Mouse (Mus musculus): ENCODE data around the gene Grasp.

Grasp gene

DNA sequence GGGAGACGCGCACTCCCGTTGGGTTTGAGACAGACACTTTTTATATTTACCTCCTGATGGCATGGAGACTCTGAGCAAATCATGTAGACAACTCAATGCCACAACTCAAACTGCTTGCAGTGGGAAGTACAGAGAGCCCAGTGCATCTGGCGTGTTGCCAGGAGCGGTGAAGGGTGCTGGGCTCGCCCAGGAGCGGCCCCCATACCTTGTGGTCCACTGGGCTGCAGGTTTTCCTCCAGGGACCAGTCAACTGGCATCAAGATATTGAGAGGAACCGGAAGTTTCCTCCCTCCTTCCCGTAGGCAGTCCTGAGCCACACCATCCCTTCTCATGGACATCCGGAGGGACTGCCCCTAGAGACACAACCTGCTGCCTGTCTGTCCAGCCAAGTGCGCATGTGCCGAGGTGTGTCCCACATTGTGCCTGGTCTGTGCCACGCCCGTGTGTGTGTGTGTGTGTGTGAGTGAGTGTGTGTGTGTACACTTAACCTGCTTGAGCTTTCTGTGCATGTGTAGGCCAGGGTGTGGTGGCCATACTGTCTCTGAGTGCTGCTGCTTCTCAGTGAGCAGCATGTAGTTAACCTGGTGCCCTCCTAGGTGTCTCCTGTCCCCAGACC is 12.9 kb upstream of the Grasp start:
- Histone ChIP-seq H3K27me3 (ENCODE audit: insufficient read depth, low read length) (no peaks in the 10 kb centered on the region), H3K9me3 (ENCODE audit: low read length) (no peaks in the 10 kb centered on the region), H3K36me3 (ENCODE audit: insufficient read depth, low read length) (peaks cover 82% of the 10 kb centered on the region), H3K4me1 (replicated peaks; ENCODE audit: low read depth, low read length) (peaks cover 25% of the 10 kb centered on the region), H3K4me3 (replicated peaks; ENCODE audit: low read length) (no peak overlapping the region)
- TF ChIP-seq POU5F1 (IDR thresholded peaks at IDR 0.05; ENCODE audit: borderline replicate concordance, low read length) (no peak), NANOG (IDR thresholded peaks at IDR 0.05; ENCODE audit: borderline replicate concordance, low read length) (no peak), CTCF (conservative IDR thresholded peaks at IDR 0.05; ENCODE audit: low read length) (no peak)

DNA sequence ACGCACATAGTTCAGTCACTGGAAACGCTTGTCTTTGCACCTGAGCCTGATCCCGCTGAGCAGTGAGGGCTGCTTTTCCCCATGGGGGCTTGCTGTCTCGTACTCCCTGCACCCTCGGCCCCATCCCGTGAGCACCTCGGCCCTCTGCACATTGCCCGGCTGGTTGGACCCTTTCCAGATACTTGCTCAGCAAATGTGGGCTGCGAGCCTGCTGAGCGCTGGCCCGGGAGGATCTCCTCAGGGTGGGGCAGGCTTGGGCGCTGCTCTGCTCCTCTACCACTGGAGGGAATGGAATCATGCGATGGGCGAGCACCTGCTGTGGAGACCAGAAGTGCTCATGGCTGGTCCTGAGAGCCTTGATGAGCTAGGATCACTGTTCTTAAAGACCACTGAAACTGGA is 11.6 kb upstream of the Grasp start:
- no peaks in the 10 kb centered on the region for H3K27me3 ChIP-seq (ENCODE audit: insufficient read depth, low read length)
- H3K36me3 ChIP-seq (ENCODE audit: insufficient read depth, low read length): peaks cover 69% of the 10 kb centered on the region
- H3K4me3 ChIP-seq (replicated peaks; ENCODE audit: low read length): no peak overlapping the region
- H3K9me3 ChIP-seq (ENCODE audit: low read length): no peaks in the 10 kb centered on the region
- TF ChIP-seq CTCF (conservative IDR thresholded peaks at IDR 0.05; ENCODE audit: low read length): no peak
- no peak for TF ChIP-seq POU5F1 (IDR thresholded peaks at IDR 0.05; ENCODE audit: borderline replicate concordance, low read length)
- TF ChIP-seq NANOG (IDR thresholded peaks at IDR 0.05; ENCODE audit: borderline replicate concordance, low read length): no peak
- peaks cover 25% of the 10 kb centered on the region for H3K4me1 ChIP-seq (replicated peaks; ENCODE audit: low read depth, low read length)

DNA sequence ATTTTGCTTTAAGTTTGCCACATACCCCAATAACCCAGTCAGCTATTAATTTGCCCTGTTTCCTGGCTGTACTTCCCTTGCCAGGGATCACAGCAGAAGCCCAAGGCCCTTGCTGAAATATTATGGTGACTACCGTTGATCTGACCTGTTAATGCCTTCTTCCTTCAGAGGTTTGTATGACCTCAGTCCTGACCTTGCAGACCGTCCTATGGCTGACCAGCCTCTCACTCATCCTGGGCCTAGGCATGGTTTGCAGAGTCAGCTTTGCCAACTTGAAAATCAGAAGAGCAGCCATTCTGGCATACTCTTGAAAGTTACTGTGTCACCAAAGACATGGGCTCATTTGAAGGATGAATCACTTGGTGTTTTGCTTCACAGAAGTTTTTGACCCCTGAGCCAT is 8.9 kb upstream of the Grasp start:
- Histone ChIP-seq H3K4me1 (replicated peaks; ENCODE audit: low read depth, low read length) (peaks cover 30% of the 10 kb centered on the region), H3K9me3 (ENCODE audit: low read length) (no peaks in the 10 kb centered on the region), H3K27me3 (ENCODE audit: insufficient read depth, low read length) (no peaks in the 10 kb centered on the region), H3K4me3 (replicated peaks; ENCODE audit: low read length) (no peak overlapping the region), H3K36me3 (ENCODE audit: insufficient read depth, low read length) (peaks cover 42% of the 10 kb centered on the region)
- TF ChIP-seq CTCF (conservative IDR thresholded peaks at IDR 0.05; ENCODE audit: low read length) (no peak), NANOG (IDR thresholded peaks at IDR 0.05; ENCODE audit: borderline replicate concordance, low read length) (no peak), POU5F1 (IDR thresholded peaks at IDR 0.05; ENCODE audit: borderline replicate concordance, low read length) (no peak)

DNA sequence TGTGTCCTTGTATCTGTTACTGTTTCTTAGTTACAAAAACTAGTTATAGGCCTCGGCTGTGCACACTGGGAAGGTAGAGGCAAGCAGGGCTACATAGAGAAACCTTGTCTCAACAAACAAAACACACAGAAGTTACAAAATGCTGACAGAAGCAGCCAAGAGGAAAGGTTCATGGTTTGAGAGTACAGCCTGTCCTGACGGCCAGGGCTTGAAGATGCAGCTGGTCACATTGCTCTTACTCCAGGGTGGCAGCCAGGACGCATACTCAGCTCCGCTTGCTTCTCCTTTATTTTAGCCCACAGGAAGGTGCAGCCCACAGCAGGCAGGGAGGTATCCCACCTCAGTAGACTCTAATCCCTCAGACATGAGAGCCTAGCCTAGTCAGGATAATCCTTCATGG is 8.0 kb upstream of the Grasp start:
- H3K4me3 ChIP-seq (replicated peaks; ENCODE audit: low read length): no peak overlapping the region
- peaks cover 31% of the 10 kb centered on the region for H3K4me1 ChIP-seq (replicated peaks; ENCODE audit: low read depth, low read length)
- H3K27me3 ChIP-seq (ENCODE audit: insufficient read depth, low read length): no peaks in the 10 kb centered on the region
- TF ChIP-seq CTCF (conservative IDR thresholded peaks at IDR 0.05; ENCODE audit: low read length) (no peak), NANOG (IDR thresholded peaks at IDR 0.05; ENCODE audit: borderline replicate concordance, low read length) (no peak), POU5F1 (IDR thresholded peaks at IDR 0.05; ENCODE audit: borderline replicate concordance, low read length) (no peak)
- H3K9me3 ChIP-seq (ENCODE audit: low read length): no peaks in the 10 kb centered on the region
- peaks cover 33% of the 10 kb centered on the region for H3K36me3 ChIP-seq (ENCODE audit: insufficient read depth, low read length)

DNA sequence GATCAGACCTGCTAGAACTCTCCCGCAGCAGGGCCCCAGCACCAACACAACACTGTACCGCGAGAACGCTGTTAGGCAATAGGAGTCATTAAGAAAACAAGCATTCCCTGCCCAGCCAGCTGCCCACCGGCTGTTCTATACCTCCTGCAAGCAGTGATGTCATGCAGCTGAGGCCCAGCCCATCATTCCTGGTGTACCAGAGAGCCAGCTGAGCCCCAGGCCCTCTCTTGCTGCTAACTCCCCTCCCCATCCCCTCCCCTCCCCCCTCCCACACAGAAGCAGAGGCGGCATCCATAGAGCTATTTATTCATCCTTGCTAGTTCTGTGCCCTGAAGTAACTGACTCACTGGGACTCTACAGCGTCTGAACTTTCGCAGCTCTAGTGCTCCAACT is 3.1 kb upstream of the Grasp start:
- H3K36me3 ChIP-seq (ENCODE audit: insufficient read depth, low read length): 0 out of 2 replicates have a peak, but pooled peaks cover 2% of the 10 kb centered on the region
- H3K4me1 ChIP-seq (replicated peaks; ENCODE audit: low read depth, low read length): peaks cover 60% of the 10 kb centered on the region
- TF ChIP-seq CTCF (conservative IDR thresholded peaks at IDR 0.05; ENCODE audit: low read length): no peak
- TF ChIP-seq POU5F1 (IDR thresholded peaks at IDR 0.05; ENCODE audit: borderline replicate concordance, low read length): no peak
- H3K4me3 ChIP-seq (replicated peaks; ENCODE audit: low read length): no peak overlapping the region
- peaks cover 36% of the 10 kb centered on the region for H3K27me3 ChIP-seq (ENCODE audit: insufficient read depth, low read length)
- no peaks in the 10 kb centered on the region for H3K9me3 ChIP-seq (ENCODE audit: low read length)

DNA sequence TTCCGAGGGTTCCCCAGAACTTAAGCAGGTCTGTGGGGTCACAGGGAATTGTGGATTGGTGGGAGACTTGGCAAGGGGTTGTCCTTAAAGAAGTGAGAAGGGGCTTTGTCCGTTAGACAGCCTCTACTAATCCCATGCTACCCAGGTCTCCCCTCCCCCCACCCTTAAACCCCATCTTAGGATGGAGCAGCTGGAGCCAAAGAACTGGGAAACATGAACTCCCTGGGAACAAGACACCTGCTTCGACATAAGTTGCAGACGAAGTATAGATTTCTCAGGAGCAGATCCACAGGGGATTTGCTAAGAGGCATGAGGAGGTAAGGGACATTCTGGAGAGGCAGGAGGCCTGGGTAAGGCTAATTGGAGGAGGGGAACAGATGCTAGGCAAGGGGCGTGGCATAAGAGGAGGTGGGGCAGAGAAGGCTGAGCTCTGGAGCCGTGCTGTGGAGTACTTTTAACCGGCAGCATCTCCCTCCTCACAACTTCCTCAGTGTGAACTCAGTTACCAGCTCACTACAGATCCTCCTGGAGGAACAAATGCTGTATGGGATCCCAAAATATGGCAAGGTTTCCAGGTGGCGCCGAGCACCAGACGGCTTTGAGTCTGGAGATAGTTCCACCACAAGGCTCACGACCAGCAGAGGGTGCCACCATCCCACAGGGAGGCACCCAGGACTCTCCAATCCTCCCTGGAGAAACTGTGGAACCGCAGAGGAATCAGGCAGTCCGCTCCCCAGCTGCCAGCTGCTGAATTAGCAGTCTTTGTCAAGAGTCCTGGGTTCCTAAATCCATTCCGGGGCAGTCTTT is 2.5 kb upstream of the Grasp start:
- H3K4me1 ChIP-seq (replicated peaks; ENCODE audit: low read depth, low read length): peaks cover 62% of the 10 kb centered on the region
- TF ChIP-seq NANOG (IDR thresholded peaks at IDR 0.05; ENCODE audit: borderline replicate concordance, low read length) (no peak), CTCF (conservative IDR thresholded peaks at IDR 0.05; ENCODE audit: low read length) (peak; percentile 93), POU5F1 (IDR thresholded peaks at IDR 0.05; ENCODE audit: borderline replicate concordance, low read length) (no peak)
- peaks cover 39% of the 10 kb centered on the region for H3K27me3 ChIP-seq (ENCODE audit: insufficient read depth, low read length)
- 0 out of 2 replicates have a peak, but pooled peaks cover 6% of the 10 kb centered on the region for H3K36me3 ChIP-seq (ENCODE audit: insufficient read depth, low read length)
- H3K4me3 ChIP-seq (replicated peaks; ENCODE audit: low read length): peak overlapping the region; percentile 77
- H3K9me3 ChIP-seq (ENCODE audit: low read length): no peaks in the 10 kb centered on the region

DNA sequence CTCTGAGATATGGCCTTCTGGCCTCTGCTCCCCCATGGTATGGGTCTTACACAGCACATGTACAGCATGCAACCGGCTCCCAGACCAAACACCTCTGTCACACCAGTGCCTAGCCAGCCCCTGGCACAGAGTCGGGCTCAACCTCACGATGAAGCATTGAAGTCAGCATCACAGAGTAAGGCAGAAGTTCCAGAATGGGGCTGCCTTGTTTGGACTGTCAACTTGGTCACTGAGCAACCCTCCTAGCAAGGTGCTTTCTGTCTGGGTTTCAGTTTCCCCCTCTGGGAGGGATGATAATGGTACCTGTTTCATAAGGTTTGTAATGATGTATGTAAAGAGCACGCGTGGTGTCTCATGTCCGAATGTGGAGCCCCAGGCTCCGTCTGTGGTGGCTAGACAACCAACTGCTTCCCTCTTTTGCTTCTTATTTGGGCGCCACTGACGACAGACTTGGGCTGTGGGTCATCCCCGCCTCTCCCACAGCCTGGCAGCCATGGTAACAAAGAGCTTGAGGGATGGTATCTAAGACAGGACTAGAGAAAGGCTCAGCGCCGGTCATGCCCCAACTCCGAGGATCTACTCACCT is 998 bp upstream of the Grasp start:
- H3K9me3 ChIP-seq (ENCODE audit: low read length): no peaks in the 10 kb centered on the region
- TF ChIP-seq POU5F1 (IDR thresholded peaks at IDR 0.05; ENCODE audit: borderline replicate concordance, low read length): no peak
- no peak for TF ChIP-seq CTCF (conservative IDR thresholded peaks at IDR 0.05; ENCODE audit: low read length)
- no peak for TF ChIP-seq NANOG (IDR thresholded peaks at IDR 0.05; ENCODE audit: borderline replicate concordance, low read length)
- peak overlapping the region; percentile 92; the same call in 1 of the 2 replicates for H3K4me3 ChIP-seq (replicated peaks; ENCODE audit: low read length)
- peaks cover 39% of the 10 kb centered on the region for H3K27me3 ChIP-seq (ENCODE audit: insufficient read depth, low read length)
- H3K36me3 ChIP-seq (ENCODE audit: insufficient read depth, low read length): 0 out of 2 replicates have a peak, but pooled peaks cover 14% of the 10 kb centered on the region
- peaks cover 76% of the 10 kb centered on the region for H3K4me1 ChIP-seq (replicated peaks; ENCODE audit: low read depth, low read length)

DNA sequence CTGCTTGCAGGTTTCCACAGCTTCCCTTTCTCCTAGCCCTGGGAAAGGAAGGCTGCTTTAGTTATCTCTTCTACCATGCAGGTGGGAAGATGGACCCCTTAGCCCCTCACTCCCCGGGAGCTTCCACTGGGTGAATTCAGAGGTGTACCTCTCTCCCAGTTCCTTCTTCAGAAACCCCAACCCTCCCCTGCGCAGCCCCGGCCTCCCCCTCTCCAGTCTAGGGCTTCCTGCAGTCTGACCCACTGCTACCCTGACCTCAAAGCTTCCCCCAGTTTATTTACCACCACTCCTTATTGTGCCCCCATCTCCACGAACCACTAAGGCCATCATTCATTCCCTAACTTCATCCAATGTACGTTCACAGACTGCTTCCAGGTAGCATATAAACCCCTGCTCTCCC is 392 bp upstream of the Grasp start:
- TF ChIP-seq POU5F1 (IDR thresholded peaks at IDR 0.05; ENCODE audit: borderline replicate concordance, low read length) (no peak), NANOG (IDR thresholded peaks at IDR 0.05; ENCODE audit: borderline replicate concordance, low read length) (no peak), CTCF (conservative IDR thresholded peaks at IDR 0.05; ENCODE audit: low read length) (no peak)
- Histone ChIP-seq H3K36me3 (ENCODE audit: insufficient read depth, low read length) (0 out of 2 replicates have a peak, but pooled peaks cover 16% of the 10 kb centered on the region), H3K4me1 (replicated peaks; ENCODE audit: low read depth, low read length) (peaks cover 82% of the 10 kb centered on the region), H3K27me3 (ENCODE audit: insufficient read depth, low read length) (peaks cover 39% of the 10 kb centered on the region), H3K9me3 (ENCODE audit: low read length) (no peaks in the 10 kb centered on the region), H3K4me3 (replicated peaks; ENCODE audit: low read length) (peak overlapping the region; percentile 92)

All from E14TG2a.4 (cell line).